Comparison of ENCODE assay signal across 9 mouse cellular contexts in genomic region chr2:137116675-137117320, GRCm38 (mm10). TPM values are rescaled to one million over a fixed set of nuclear protein-coding genes. Genes with fewer than 3 reads are reported as not detected.
DNase-seq lines count a peak whose midpoint lies in the region; ATAC-seq and TF ChIP-seq lines count a peak whose summit lies in the region.
"Had no signal": no experiment of that assay in that cellular context is flagged by ENCODE, and none has a peak within 500 bp of the region (broad histone marks: within the 10 kb centered on the region; RNA-seq: fewer than 3 reads in every experiment).

No protein-coding gene starts in this region.

- intact Hi-C loops in heart, postnatal 10 days (cut with DNase I) = loop anchor here (1.0 to 10.0 kb wide), 4 partner anchors 308 to 616 kb away; no protein-coding TSS in a partner anchor

- WGBS in forebrain, embryonic 13.5 days = under 1% methylated on average over 51 of the region's 61 CpGs
- under 1% methylated on average over 60 of the region's 61 CpGs for WGBS in liver, embryonic 13.5 days (ENCODE audit: insufficient replicate concordance)

- H3K9me3 ChIP-seq in forebrain, embryonic 13.5 days (replicated peaks) = no peaks in the 10 kb centered on the region
- no peaks in the 10 kb centered on the region for H3K9me3 ChIP-seq in liver, embryonic 13.5 days (replicated peaks)

- peak; percentile 70 for DNase-seq in c-Kit-positive CD71-positive TER-119-negative erythroid progenitor cells, embryonic 14.5 days (ENCODE audit: low read depth)
- peak; percentile 94 to 96 for DNase-seq in heart, postnatal 10 days
- peak; percentile 93 to 95 for DNase-seq in kidney, postnatal 36 days
- peak; percentile 62 for DNase-seq in liver, embryonic 13.5 days
- peak; percentile 37 for DNase-seq in naive thymus-derived CD4-positive, alpha-beta T cell, adult 2 months (ENCODE audit: low read depth)
- DNase-seq in spleen, postnatal 4 days (ENCODE audit: low spot score in 2 of 2) = peak; percentile 74 to 88

- peak; percentile 75 for ATAC-seq in forebrain, embryonic 13.5 days
- peak; percentile 82 for ATAC-seq in liver, embryonic 13.5 days (ENCODE audit: low read depth)

- H3K4me1 ChIP-seq in forebrain, embryonic 13.5 days = peaks cover 47% of the 10 kb centered on the region
- peaks cover 23% of the 10 kb centered on the region for H3K4me1 ChIP-seq in liver, embryonic 13.5 days (replicated peaks)

- H3ac ChIP-seq in C2C12 (ENCODE audit: control insufficient read depth, insufficient read length, low read depth) = peak overlapping the region; percentile 72

- H3K9ac ChIP-seq in forebrain, embryonic 13.5 days = peak overlapping the region; percentile 74
- H3K9ac ChIP-seq in liver, embryonic 13.5 days = peak overlapping the region; percentile 67

- TF ChIP-seq CTCF in C2C12 (IDR thresholded peaks at IDR 0.05; ENCODE audit: control insufficient read depth, insufficient read depth, insufficient read length) = no peak

- peak overlapping the region; percentile 56 for H3K4me3 ChIP-seq in C2C12 (ENCODE audit: insufficient read depth, poor library complexity, severe bottlenecking)
- peak overlapping the region; percentile 65 for H3K4me3 ChIP-seq in forebrain, embryonic 13.5 days
- peak overlapping the region; percentile 63 for H3K4me3 ChIP-seq in liver, embryonic 13.5 days (replicated peaks)

- H3K27me3 ChIP-seq in C2C12 (ENCODE audit: control insufficient read depth, insufficient read depth, insufficient read length) = no peaks in the 10 kb centered on the region
- peaks cover 18% of the 10 kb centered on the region for H3K27me3 ChIP-seq in forebrain, embryonic 13.5 days
- peaks cover 63% of the 10 kb centered on the region for H3K27me3 ChIP-seq in liver, embryonic 13.5 days

- peaks cover 28% of the 10 kb centered on the region for H3K79me3 ChIP-seq in C2C12 (ENCODE audit: low read depth)

- H3K4me2 ChIP-seq in forebrain, embryonic 13.5 days = peak overlapping the region; percentile 87
- peak overlapping the region; percentile 72 for H3K4me2 ChIP-seq in liver, embryonic 13.5 days

- peaks cover 4% of the 10 kb centered on the region for H3K36me3 ChIP-seq in C2C12 (ENCODE audit: control insufficient read depth, insufficient read depth)
- H3K36me3 ChIP-seq in forebrain, embryonic 13.5 days (ENCODE audit: poor library complexity, severe bottlenecking) = no peaks in the 10 kb centered on the region
- no peaks in the 10 kb centered on the region for H3K36me3 ChIP-seq in liver, embryonic 13.5 days

- H3K27ac ChIP-seq in forebrain, embryonic 13.5 days = peak overlapping the region; percentile 82
- peak overlapping the region; percentile 68 for H3K27ac ChIP-seq in liver, embryonic 13.5 days

- H3K79me2 ChIP-seq in C2C12 (ENCODE audit: control insufficient read depth, insufficient read depth) = peaks cover 44% of the 10 kb centered on the region

TF ChIP-seq in C2C12, 6 proteins besides CTCF, POLR2A, EP300 and RAD21:
- TF ChIP-seq FOSL1 (IDR thresholded peaks at IDR 0.05; ENCODE audit: insufficient read depth, low read length, poor library complexity, severe bottlenecking) = no peak
- TF ChIP-seq MAX (IDR thresholded peaks at IDR 0.05) = peak; percentile 55
- TF ChIP-seq MYOG (IDR thresholded peaks at IDR 0.05; ENCODE audit: control insufficient read depth, extremely low read depth, insufficient read length) = no peak

RNA-seq across cellular contexts. Expression of gene Jag1, which starts 0.4 kb away (rescaled TPM):
- polyA plus RNA-seq in C2C12 (2012; fragmentation: generic; extraction: Trizol) = 4.0 TPM
- 10.6 and 12.3 TPM in 2 replicates for polyA plus RNA-seq in forebrain, embryonic 13.5 days (2015; fragmentation: Nextera tagmentation; extraction: Ambion mirVana)
- total RNA-seq in heart, postnatal 10 days (2021) = 10 to 100 TPM; 17.9 to 20.6 TPM
- polyA plus RNA-seq in liver, embryonic 13.5 days (2015; fragmentation: Nextera tagmentation; extraction: Ambion mirVana) = 1.2 and 1.6 TPM in 2 replicates
- total RNA-seq: MEL had no signal

Comparison
In these comparisons a context has a peak if more than half of its experiments do, and no peak if none do; other contexts are left out.
1. Peak in every context shown above with its lines: DNase-seq, ATAC-seq, H3K4me3 ChIP-seq and H3K27ac ChIP-seq.
2. DNase-seq: peak in every context shown above with its lines; median percentile 95 in heart, postnatal 10 days; 94 in kidney, postnatal 36 days; 81 in spleen, postnatal 4 days; 70 in c-Kit-positive CD71-positive TER-119-negative erythroid progenitor cells, embryonic 14.5 days; 62 in liver, embryonic 13.5 days; 37 in naive thymus-derived CD4-positive, alpha-beta T cell, adult 2 months.